Mouse (Mus musculus) lung, embryonic 16.5 days (tissue): ENCODE data around the gene Osm. TPM values are rescaled to one million over a fixed set of nuclear protein-coding genes. Genes with fewer than 3 reads are reported as not detected.

Experiments used
- ATAC-seq: fragments of 200-750 bp; cut with Nextera tagmentation; 2 replicates; pipeline ENCODE4 v1.8.0; 2017; ENCODE audit warnings: low read depth, mild to moderate bottlenecking, moderate library complexity
- H3K27ac ChIP-seq: fragments of 300-500 bp; sonication (generic); 2 replicates; pipeline ENCODE4 v1.5.1; 2014; ENCODE audit warnings: mild to moderate bottlenecking, control low read depth, low read length
- H3K27me3 ChIP-seq: fragments of 300-500 bp; sonication (generic); 2 replicates; pipeline ENCODE4 v1.6.1; 2014; ENCODE audit warnings: low read depth, low read length, mixed read lengths; ENCODE audit not compliant: control insufficient read depth, insufficient read depth
- H3K36me3 ChIP-seq: fragments of 300-500 bp; sonication (generic); 2 replicates; pipeline ENCODE4 v1.6.1; 2014; ENCODE audit warnings: low read length; ENCODE audit not compliant: control insufficient read depth, insufficient read depth
- H3K4me1 ChIP-seq: fragments of 300-500 bp; sonication (generic); replicated peaks from 2 replicates; pipeline ENCODE4 v1.6.1; 2014; ENCODE audit warnings: low read length, mixed read lengths; ENCODE audit not compliant: control insufficient read depth, insufficient read depth
- H3K4me2 ChIP-seq: fragments of 300-500 bp; sonication (generic); 2 replicates; pipeline ENCODE4 v1.6.1; 2014; ENCODE audit warnings: low read depth, low read length, control low read depth
- H3K4me3 ChIP-seq: fragments of 300-500 bp; sonication (generic); 2 replicates; pipeline ENCODE4 v1.5.1; 2014; ENCODE audit warnings: mild to moderate bottlenecking, low read length, control low read depth
- H3K9ac ChIP-seq: fragments of 300-500 bp; sonication (generic); 2 replicates; pipeline ENCODE4 v1.6.1; 2014; ENCODE audit warnings: low read length, control low read depth
- H3K9me3 ChIP-seq: fragments of 300-500 bp; sonication (generic); 2 replicates; pipeline ENCODE4 v1.6.1; 2016; ENCODE audit warnings: low read length; ENCODE audit not compliant: control insufficient read depth
- WGBS: fragments of 180-500 bp; shearing (Covaris S2); extraction: QIAGEN DNeasy Blood & Tissue Kit; methylation state at CpG from one replicate; pipeline ENCODE4 v1.1.7; 2014; 5-methylcytosine and 5-hydroxymethylcytosine counted together
- polyA plus RNA-seq: library from polyadenylated mRNA; unstranded; fragments of >200 nt; fragmentation: Nextera tagmentation; extraction: Ambion mirVana; gene quantifications from 2 replicates; pipeline ENCODE4 v1.2.1, GENCODE M21; 2015

Gene Osm
- polyA plus RNA-seq, 1 experiment from 2014 or later, result 0.25 TPM

- WGBS, result 52% methylated on average over 12 of the region's 12 CpGs
- ATAC-seq, result no peak
- Histone ChIP-seq H3K36me3 (no peaks in the 10 kb centered on the region), H3K4me2 (no peak overlapping the region), H3K4me3 (no peak overlapping the region), H3K9me3 (no peaks in the 10 kb centered on the region), H3K27ac (no peak overlapping the region), H3K9ac (no peak overlapping the region), H3K4me1 (no peaks in the 10 kb centered on the region), H3K27me3 (no peaks in the 10 kb centered on the region)
Observed at GRCm38 (mm10) chr11:4232644-4233043, 3.6 kb upstream of the Osm start.

- Histone ChIP-seq H3K4me3 (no peak overlapping the region), H3K4me1 (no peaks in the 10 kb centered on the region), H3K36me3 (no peaks in the 10 kb centered on the region), H3K27me3 (no peaks in the 10 kb centered on the region), H3K9me3 (no peaks in the 10 kb centered on the region; the same call in 1 of the 2 replicates), H3K27ac (no peak overlapping the region), H3K9ac (no peak overlapping the region), H3K4me2 (no peak overlapping the region)
- WGBS, result 78% methylated on average over 6 of the region's 6 CpGs
- ATAC-seq, result no peak
Observed at GRCm38 (mm10) chr11:4235052-4235655, 1.1 kb upstream of the Osm start.

GRCm38 (mm10) chr11:4236546-4237067 is 387 bp downstream of the Osm start:
- 78% methylated on average over 21 of the region's 21 CpGs for WGBS
- H3K9ac ChIP-seq, result no peak overlapping the region
- no peaks in the 10 kb centered on the region for H3K36me3 ChIP-seq
- no peak overlapping the region for H3K27ac ChIP-seq
- no peak for ATAC-seq
- H3K27me3 ChIP-seq, result no peaks in the 10 kb centered on the region
- H3K4me3 ChIP-seq, result no peak overlapping the region
- H3K4me2 ChIP-seq, result no peak overlapping the region
- no peaks in the 10 kb centered on the region; the same call in 1 of the 2 replicates for H3K9me3 ChIP-seq
- H3K4me1 ChIP-seq, result no peaks in the 10 kb centered on the region

GRCm38 (mm10) chr11:4237389-4237912 is 1.2 kb downstream of the Osm start:
- H3K36me3 ChIP-seq, result no peaks in the 10 kb centered on the region
- no peak for ATAC-seq
- H3K27ac ChIP-seq, result no peak overlapping the region
- H3K4me2 ChIP-seq, result no peak overlapping the region
- 68% methylated on average over 18 of the region's 18 CpGs for WGBS
- no peak overlapping the region for H3K4me3 ChIP-seq
- no peaks in the 10 kb centered on the region for H3K27me3 ChIP-seq
- no peaks in the 10 kb centered on the region; the same call in 1 of the 2 replicates for H3K9me3 ChIP-seq
- no peaks in the 10 kb centered on the region for H3K4me1 ChIP-seq
- no peak overlapping the region for H3K9ac ChIP-seq

DNA sequence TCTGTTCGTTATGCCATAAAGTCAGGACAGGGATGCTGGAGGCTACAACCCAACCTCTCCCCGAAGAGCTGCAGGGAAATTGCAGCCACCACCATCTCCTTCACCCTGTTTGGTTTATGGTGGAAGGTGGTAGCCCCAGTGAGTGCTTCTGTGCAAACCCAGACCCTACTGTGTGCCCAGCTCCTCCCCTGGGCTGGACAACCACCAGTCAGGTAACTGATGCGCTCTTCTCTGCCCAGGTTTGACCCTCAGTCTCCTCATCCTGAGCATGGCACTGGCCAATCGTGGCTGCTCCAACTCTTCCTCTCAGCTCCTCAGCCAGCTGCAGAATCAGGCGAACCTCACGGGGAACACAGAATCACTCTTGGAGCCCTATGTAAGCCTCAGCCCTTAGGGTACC is 1.9 kb downstream of the Osm start:
- Histone ChIP-seq H3K27ac (no peak overlapping the region), H3K4me1 (no peaks in the 10 kb centered on the region), H3K9ac (no peak overlapping the region), H3K4me2 (no peak overlapping the region), H3K36me3 (no peaks in the 10 kb centered on the region), H3K27me3 (no peaks in the 10 kb centered on the region), H3K9me3 (no peaks in the 10 kb centered on the region; the same call in 1 of the 2 replicates), H3K4me3 (no peak overlapping the region)
- 87% methylated on average over 6 of the region's 6 CpGs for WGBS
- no peak for ATAC-seq

DNA sequence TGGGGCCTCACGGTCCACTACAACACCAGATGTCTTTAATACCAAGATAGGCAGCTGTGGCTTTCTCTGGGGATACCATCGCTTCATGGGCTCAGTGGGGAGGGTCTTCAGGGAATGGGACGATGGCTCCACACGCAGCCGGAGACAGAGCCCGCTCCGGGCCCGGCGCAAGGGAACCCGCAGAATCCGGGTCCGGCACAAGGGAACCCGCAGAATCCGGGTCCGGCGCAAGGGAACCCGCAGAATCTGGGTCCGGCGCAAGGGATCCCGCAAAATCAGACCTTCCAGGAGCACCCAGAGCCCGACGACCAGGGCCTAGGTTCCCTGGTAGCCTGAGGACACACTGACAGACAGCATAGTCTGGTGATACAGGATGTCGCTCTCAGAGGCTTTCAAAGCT is 3.5 kb downstream of the Osm start:
- no peaks in the 10 kb centered on the region for H3K27me3 ChIP-seq
- no peak overlapping the region for H3K4me2 ChIP-seq
- no peak overlapping the region for H3K9ac ChIP-seq
- H3K4me1 ChIP-seq, result no peaks in the 10 kb centered on the region
- WGBS, result 89% methylated on average over 23 of the region's 23 CpGs
- no peaks in the 10 kb centered on the region for H3K36me3 ChIP-seq
- no peaks in the 10 kb centered on the region; the same call in 1 of the 2 replicates for H3K9me3 ChIP-seq
- H3K27ac ChIP-seq, result no peak overlapping the region
- no peak for ATAC-seq
- no peak overlapping the region for H3K4me3 ChIP-seq

GRCm38 (mm10) chr11:4240151-4240550 is 3.9 kb downstream of the Osm start:
- H3K36me3 ChIP-seq, result no peaks in the 10 kb centered on the region
- H3K9ac ChIP-seq, result no peak overlapping the region
- no peak overlapping the region for H3K4me2 ChIP-seq
- WGBS, result 62% methylated on average over 7 of the region's 7 CpGs
- H3K27me3 ChIP-seq, result no peaks in the 10 kb centered on the region
- ATAC-seq, result no peak
- no peak overlapping the region for H3K27ac ChIP-seq
- H3K9me3 ChIP-seq, result no peaks in the 10 kb centered on the region; the same call in 1 of the 2 replicates
- H3K4me1 ChIP-seq, result no peaks in the 10 kb centered on the region
- H3K4me3 ChIP-seq, result no peak overlapping the region

DNA sequence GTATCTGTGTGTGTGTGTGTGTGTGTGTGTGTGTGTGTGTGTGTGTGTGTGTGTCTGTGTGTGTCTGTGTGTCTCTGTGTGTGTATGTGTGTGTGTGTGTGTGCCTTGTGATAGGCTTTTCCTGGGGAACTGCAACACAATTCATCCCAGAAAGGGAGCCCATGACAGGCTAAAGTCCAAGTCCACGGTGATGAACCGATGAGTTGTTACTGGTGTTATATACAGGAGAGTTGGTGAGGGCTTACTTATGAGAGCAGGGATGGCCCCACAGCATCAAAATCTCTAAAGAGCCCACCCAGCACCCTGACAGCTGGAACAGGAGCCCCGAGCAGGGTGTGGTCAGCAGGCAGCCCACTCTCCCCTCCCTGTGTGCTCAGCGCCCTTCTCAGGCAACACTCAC is 5.0 kb downstream of the Osm start:
- no peaks in the 10 kb centered on the region for H3K36me3 ChIP-seq
- H3K27me3 ChIP-seq, result no peaks in the 10 kb centered on the region; the same call in 1 of the 2 replicates
- no peak overlapping the region for H3K4me3 ChIP-seq
- ATAC-seq, result no peak
- no peak overlapping the region for H3K4me2 ChIP-seq
- H3K4me1 ChIP-seq, result no peaks in the 10 kb centered on the region
- 49% methylated on average over 4 of the region's 4 CpGs for WGBS
- no peaks in the 10 kb centered on the region; the same call in 1 of the 2 replicates for H3K9me3 ChIP-seq
- no peak overlapping the region for H3K9ac ChIP-seq
- H3K27ac ChIP-seq, result no peak overlapping the region

- Histone ChIP-seq H3K9ac (no peak overlapping the region), H3K27me3 (no peaks in the 10 kb centered on the region; the same call in 1 of the 2 replicates), H3K4me2 (no peak overlapping the region), H3K36me3 (no peaks in the 10 kb centered on the region), H3K27ac (no peak overlapping the region), H3K4me3 (no peak overlapping the region), H3K9me3 (no peaks in the 10 kb centered on the region), H3K4me1 (no peaks in the 10 kb centered on the region)
- 45% methylated on average over 6 of the region's 6 CpGs for WGBS
- no peak for ATAC-seq
Observed at GRCm38 (mm10) chr11:4246126-4246525, 9.9 kb downstream of the Osm start.
